Mouse (Mus musculus) neural tube, embryonic 10.5 days (tissue): ENCODE measurements around the gene Def8.

Experiments used
- DNase-seq: peaks from one replicate; pipeline ENCODE4 v3.0.0-alpha.2; 2017; ENCODE audit warnings: low spot score; ENCODE audit errors: extremely low spot score

The Def8 gene

DNA sequence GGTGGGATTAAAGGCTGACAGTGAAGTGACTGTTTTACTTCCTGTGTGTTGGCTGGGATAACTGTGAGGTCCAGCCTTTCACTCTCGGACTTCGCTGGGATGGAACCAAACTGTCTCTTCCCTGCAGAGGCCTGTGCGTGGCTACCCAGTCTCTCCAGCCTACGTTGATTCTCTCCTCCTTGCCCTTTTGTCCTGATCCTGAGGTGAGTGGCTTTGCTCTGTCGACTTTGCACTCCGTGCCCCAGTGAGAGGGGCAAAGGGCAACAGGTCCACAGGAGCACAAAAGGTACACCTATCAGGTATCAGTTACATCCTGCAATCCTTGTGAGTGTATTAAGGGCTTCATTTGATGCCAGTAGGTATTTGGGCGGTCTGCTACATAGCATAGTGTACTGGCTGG is at the start of gene Def8:
Def8 (plus strand) TSS at position 87 of the 400 bp plus-strand sequence.
- DNase-seq = no peak

DNA sequence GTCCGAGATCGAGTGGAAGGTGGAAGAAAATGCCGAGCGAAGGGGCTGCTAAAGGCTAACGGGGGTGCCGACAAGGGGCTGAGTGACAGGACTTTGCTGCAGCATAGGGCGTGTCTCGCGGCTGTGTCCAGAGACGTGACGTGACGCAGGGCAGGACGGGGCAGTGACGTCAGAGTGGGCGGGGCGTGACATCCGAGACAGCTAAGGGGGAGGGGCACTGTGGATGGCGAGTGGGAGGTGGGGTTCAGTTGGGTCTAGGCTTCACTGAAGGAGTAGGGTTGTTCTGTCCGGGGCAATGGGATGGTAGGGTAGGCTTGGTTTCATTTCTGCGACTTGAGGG is 49.1 kb upstream of the Def8 start:
- peak; percentile 97 for DNase-seq

DNA sequence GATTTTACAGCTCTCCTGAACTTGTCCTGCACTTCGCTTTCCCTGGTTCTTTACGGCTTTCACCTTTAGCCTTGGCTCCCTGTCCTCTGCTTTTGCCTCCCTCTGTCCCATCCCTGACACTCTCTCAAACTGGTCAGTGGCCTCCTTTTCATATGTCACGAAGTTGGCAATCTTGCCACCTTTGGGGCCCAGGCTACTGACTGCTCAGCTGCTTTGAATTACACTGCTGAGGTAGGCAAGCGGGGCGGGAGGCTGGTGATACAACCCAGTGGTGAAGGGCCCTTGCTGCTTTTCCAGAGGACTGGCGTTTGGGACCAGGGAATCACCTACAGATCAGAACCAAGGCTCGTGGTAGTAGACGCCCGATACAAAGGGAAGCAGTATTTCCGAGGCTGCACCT is 47.6 kb upstream of the Def8 start:
- no peak for DNase-seq

DNA sequence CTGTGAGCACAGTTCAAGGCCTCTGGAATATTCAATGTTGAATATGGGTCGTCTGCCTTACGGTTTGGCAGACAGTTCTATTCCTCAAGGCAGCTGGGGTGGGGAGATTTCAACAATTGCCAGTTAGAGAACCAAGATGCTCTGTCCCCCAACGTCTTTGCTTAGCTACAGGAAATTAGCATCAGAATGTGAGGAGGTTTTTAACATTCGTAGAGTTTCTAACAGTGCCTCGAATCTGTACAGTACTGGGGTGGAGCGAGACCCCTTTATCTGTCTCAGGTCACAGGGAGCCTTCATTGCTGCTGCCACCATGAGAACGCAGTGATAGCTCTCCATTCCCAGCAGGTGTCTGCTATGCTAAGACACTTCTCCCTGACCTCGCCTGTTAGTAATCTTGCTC is 47.2 kb upstream of the Def8 start:
- DNase-seq = no peak

DNA sequence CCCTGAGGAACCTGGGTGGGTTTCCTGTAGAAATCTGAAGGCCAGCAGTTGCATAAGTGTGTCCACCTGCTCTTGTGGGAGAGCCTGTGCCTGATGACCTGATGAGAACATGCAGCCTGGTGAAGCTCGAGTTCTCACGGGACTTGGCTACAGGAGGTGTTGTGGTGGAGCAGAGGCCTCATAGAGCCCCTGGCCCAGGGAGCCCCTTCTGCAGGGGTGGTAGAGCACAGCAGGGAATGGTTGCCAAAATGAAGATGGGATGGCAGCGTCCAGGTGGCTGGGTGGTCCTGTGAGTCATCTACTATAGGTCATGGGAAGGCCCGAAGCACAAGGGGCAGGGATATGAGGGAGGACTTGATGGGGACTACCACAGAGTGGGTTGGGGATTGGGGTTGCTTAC is 41.6 kb upstream of the Def8 start:
- no peak for DNase-seq

DNA sequence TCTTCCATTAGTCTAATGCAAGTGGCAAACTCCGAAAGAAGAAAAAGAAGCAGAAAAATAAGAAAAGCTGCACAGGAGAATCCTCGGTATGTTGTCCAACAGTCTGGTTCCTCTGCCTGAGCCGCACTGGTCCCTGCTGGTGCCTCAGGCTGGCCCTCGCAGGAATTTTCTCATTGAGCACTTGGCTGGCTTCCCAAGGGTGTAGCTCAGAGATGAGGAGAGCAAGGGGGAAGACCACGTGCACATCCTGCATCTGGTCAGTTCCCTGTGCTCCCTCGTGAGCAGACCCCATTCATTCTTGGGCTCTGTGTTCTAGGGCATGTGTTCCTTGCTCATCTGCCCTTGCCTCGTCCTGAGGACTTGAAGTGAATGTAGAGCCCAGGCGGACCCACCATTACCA is 40.8 kb upstream of the Def8 start:
- no peak for DNase-seq

DNA sequence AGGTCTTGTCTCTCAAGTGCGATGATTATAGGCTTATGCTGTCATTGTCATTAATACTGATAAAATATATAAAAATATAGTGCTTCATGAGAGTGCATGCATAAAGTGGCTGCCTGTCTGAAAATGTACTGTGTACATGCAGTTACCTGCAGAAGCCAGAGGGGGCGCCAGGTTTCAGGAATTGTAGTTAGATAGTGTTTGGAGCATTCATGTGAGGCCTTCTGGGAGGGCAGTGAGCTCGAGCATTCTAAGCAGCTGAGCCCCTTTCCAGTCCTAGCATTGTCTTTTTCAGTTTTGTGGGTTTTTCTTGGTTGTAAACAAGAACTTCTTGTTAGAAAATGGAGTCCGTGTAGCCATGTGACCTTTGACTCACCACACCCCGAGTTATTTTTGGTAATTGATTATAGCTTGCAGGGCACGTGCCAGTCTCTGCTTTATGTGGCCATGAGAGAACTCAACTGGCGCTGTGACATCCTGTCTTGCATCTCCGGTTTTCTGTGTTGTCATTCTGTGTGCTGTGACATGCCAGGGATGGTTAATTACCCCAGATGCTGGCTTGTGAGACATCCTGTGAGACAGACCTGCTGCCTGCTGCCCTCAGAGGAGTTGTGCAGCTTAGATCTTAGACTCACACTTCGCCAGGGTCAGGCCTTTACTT is 38.3 kb upstream of the Def8 start:
- DNase-seq = peak; percentile 27

DNA sequence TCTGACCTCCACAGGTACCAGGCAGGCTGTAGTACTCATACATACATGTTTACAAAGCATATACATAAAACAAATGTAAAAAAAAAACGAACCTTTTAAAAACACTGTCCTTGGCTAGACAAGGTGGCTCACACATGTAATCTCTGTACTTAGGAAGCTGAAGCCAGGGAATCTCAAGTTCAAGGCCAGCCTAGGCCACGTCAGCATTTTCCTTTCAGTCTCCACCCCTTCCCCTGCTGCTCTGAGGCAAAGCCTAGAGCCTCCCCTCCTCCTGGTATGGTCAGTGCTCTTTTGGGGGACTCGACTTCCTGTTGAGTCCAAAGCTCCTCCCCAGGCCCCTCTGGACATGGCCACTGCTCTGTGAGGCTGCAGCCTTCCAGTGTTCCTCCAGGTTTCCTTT is 36.3 kb upstream of the Def8 start:
- DNase-seq = no peak

DNA sequence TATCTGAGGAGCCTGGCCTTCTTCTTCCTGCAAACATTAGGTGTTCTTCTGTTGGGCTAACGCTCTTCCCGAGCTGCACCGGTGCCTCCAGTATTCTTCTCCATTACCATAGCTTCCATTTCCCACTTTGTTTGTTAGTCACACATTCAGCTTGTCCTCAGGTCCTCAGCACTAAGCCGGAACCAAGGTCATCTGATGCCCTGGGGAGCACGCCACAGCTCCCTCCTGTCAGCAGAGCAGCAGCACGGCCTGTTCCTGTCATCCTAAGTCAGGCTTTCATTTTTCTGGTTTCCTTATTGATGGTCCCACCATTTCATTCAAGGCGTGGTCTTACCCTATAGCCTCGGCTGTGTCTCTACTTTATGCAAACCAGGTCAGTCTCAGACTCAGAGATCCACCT is 35.5 kb upstream of the Def8 start:
- no peak for DNase-seq

DNA sequence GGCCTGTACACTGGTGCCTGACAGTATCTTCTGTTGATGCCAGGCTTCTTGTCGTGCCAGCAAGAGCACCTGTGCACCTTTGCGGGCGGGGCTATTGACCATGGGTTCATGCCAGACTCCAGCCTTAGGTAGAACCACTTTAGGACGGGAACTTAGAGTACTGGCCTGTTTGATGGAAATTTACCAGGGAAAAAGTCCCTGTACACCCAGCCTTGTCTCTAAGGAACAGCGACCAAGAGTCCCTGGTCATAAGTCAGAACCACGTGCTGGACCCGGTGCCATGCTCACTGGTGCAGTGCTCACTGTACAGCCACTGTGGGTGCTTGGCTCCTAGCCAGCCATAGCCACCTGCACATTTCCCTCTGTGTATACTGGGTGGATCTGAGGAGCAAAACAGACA is 34.3 kb upstream of the Def8 start:
- DNase-seq = no peak

DNA sequence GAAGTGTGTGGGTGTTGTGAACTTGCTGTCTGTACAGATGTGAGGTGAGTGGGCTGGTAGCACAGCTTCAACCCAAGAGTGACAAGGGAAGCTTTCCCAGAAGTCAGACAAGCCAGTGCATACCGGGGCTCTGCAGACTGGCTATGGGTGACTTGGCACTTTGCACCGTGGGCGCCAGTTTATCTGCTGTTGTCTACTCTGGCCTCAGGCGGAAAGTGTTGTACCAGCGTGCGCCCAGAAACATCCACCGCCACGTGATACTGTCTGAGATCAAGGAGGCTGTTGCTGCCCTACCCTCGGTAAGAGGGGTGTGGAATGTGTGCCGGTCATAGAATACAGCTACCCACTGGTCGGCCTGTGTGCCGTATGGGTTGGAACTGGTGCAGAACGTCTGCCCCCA is 25.0 kb upstream of the Def8 start:
- no peak for DNase-seq

DNA sequence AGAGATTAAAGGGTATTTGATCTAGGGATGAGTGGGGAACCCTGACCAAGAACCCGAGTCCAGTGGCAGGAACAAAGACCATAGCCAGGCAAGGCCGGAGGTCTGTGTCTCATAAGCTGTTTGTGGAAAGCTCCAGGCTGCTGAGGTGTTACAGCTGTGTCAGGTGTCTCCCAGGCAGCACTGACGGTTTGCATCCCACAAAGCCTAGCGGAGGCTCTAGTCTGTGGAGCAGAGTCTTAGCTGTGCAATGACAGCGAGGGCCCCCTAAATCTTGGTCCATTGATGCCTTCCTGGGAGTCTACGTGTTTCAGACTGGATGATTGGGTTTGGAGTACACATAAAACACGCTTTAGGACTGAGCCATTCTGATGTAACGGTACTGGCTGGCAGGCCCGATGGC is 21.4 kb upstream of the Def8 start:
- no peak for DNase-seq

DNA sequence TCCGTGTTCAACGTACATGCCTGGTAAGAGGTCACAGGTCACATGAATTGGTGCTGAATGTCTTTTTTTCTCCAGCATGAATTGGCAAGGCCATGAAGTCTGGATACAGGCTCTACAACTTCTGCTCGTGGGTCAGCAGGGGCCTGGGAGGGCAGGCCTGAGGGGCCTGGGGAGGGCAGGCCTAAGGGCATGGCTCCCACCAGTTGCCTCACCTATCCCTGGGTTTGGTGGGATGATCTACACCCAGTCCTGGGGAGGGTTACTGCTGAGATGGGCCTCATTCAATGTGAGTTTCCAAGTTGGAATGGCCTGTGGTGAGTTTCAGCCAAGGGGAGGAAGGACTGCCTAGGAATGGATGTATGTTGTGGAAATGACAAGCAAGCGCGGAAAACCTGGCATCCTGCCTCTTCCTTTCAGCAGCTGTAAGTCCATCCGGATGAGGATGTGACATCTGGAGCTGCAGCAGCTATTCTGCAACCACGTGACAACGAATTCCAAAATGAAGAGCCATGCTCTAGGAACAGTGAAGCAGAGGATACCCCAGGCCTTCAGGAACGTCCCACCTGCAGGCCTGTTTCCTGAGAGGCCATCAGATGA is 20.5 kb upstream of the Def8 start:
- no peak for DNase-seq

DNA sequence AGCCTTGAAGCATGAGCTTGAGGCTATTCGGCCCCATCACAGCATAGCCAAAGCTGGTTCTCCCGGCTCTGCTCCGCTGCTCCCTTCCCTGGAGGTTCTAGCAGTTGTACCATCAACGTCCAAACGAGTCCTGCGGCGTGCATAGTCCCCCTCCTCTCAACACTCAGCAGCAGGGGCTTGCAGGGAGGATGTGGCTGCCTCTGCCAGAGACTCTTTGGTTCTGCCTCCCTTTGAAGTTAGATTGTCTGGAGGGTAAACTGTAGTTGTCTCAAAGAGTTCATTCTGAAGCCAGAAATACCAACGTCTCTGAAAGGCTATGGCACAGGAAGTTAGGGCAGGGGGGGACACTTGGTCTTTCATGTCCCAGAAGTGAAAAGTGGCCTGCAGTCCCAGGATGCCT is 18.8 kb upstream of the Def8 start:
- no peak for DNase-seq

DNA sequence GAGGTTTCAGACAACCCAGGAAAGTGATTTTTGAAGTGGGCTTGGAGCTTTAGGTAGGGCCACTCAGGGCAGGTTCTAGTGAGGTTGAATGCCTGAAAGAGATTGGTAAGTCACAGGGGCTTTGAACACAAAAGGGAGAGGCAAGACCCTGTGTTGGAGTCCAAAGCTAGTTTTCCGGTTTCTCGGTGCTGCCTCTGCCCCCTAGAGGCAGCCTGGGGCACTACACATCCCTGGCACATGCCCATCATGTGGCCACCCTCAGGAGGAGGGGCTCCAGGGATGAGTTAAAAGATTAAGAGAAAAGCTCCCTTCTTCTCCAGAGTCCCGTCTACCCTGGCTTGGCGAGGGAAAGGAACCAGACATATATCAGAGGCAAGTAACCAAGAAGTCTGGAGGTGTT is 16.5 kb upstream of the Def8 start, which contains the start of gene Mc1r:
Mc1r (plus strand) TSS at position 322 of the 400 bp plus-strand sequence.
- peak; percentile 73 for DNase-seq

DNA sequence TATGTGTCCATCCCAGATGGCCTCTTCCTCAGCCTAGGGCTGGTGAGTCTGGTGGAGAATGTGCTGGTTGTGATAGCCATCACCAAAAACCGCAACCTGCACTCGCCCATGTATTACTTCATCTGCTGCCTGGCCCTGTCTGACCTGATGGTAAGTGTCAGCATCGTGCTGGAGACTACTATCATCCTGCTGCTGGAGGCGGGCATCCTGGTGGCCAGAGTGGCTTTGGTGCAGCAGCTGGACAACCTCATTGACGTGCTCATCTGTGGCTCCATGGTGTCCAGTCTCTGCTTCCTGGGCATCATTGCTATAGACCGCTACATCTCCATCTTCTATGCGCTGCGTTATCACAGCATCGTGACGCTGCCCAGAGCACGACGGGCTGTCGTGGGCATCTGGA is 15.7 kb upstream of the Def8 start:
- DNase-seq = no peak

DNA sequence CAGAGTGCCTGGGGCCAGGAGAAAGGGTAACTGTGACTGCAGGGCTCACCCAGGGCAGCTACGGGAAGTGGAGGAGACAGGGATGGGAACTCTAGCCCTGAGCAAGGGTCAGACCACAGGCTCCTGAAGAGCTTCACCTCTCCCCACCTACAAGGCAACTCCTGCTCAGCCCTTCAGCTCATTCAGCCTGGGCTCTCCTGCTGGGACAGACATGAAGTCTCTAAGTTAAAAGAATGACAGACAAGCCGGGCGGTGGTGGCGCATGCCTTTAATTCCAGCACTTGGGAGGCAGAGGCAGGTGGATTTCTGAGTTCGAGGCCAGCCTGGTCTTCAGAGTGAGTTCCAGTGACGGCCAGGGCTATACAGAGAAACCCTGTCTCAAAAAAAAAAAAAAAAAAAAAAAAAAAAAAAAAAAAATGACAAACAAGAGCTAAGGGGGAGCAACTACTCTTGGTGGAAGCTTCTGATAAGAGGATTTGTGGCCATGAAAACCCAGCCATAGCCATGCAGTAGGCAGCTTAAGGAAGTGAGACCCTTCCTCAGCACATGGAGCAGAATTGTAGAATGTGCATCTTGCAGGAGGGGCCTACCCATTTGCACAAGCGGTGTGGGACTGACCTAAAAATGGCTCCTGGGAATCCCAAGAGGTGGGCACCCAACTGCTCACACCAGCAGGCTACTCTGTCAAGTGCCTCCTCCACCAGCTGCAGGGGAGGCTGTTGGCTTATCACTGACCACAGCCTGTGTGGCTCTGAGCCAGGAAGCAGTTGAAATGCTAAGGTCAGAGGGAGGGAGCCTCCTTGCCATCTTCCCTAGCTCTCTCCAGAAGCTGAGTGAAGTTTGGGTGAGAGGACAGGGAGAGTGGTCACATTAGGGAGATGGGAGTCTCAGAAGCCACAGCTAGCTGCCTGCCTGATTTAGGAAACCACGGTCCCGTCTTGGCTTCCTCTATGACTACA is 14.5 kb upstream of the Def8 start:
- DNase-seq = no peak

DNA sequence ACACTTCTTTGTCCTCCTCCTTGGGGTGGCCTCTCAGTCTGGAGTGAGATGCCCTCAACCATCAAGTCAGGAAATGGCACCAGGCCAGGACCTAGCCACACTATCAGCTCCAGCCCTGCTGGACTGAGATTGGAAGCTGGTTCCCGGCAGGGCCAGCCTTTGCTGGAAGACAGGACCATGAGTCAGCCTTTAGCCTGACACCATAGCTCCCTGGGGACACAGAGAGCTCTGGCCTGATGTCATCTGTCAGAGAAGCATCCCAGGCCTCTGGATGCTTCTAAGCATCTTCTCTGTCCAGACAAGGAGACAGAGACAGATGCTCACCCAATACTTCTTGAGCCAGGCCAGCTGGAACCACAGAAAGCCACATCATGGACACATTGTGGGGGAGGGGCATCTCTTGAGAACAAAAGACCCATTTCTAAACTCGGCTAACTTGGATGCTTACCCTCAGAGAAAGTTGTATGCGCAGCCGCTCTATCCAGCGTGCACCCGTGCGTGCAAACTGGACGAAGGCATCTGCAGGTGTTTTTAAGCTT is 13.2 kb upstream of the Def8 start:
- DNase-seq = peak; percentile 39

DNA sequence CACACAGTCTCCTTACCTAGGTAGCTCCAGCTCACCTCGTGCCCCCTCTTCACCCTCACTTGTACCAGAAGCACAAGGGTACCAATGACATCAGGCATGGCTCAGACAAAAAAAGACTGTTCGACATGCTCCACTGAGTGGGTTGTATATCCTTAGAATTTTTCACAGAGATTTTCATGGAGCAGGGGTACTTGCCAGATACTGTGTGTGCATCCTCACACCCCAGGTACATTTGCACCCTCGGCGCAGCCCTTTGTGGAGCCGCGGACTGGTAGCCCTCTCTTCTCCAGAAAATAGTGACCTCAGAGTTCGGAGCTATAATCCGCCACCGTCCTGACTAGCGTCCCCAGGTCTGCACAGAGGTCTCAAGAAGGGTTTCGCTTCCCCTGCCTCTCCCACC is 12.5 kb upstream of the Def8 start:
- DNase-seq = no peak

DNA sequence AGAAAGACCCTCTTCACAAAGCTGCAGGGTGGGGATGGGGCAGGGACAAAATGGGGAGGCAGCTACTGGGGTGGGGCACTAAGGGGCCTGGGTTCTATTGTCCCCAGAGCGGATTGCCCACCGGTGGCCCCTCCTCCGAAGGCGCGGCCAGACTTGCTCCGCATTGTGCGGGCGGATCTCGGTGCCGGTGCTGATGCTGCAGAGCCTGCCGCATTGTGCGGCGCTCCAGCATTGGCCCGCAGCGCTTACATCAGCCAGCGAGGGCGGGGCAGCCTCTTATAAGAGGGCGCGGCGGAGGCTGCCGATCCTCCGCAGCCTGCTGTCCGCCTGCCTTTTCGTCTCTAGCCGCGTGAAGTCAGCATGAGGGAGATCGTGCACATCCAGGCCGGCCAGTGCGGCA is 12.1 kb upstream of the Def8 start, which contains the start of gene Tubb3:
Tubb3 (plus strand) TSS at position 179 of the 400 bp plus-strand sequence.
- peak; percentile 72 for DNase-seq

DNA sequence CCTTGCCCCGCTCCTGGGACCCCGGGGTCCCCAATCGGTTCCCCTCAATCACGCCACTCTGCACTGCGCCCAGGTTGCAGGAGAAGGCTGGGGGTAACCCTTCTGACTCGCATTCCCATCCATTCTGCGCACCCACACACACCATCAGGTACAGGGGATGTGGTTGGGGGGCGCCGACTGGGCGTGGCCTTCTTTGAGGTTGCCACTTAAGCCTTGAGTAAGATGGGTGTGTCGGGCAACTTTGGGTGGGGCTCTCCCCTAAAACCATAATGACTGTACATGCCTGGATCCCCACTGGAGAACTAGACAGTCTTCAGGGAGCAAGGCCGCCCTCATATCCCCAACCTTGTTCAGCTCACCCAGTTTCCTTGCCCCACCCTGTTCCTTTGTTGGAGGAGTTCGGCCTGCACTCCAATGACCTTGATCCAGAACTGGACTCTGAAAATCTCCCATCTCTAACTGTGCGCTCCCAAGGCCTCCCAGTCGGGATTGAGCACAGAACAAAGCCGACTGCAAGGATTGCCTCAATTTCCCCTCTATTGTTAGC is 11.5 kb upstream of the Def8 start:
- no peak for DNase-seq
